Mouse (Mus musculus) lung, embryonic 16.5 days (tissue): Measurements from ENCODE around the gene Mdk. TPM values are rescaled to one million over a fixed set of nuclear protein-coding genes. Genes with fewer than 3 reads are reported as not detected.

Experiments used
- ATAC-seq: fragments of 200-750 bp; cut with Nextera tagmentation; 2 replicates; pipeline ENCODE4 v1.8.0; 2017; ENCODE audit warnings: low read depth, mild to moderate bottlenecking, moderate library complexity
- H3K27ac ChIP-seq: fragments of 300-500 bp; sonication (generic); 2 replicates; pipeline ENCODE4 v1.5.1; 2014; ENCODE audit warnings: mild to moderate bottlenecking, control low read depth, low read length
- H3K27me3 ChIP-seq: fragments of 300-500 bp; sonication (generic); 2 replicates; pipeline ENCODE4 v1.6.1; 2014; ENCODE audit warnings: low read depth, low read length, mixed read lengths; ENCODE audit not compliant: control insufficient read depth, insufficient read depth
- H3K36me3 ChIP-seq: fragments of 300-500 bp; sonication (generic); 2 replicates; pipeline ENCODE4 v1.6.1; 2014; ENCODE audit warnings: low read length; ENCODE audit not compliant: control insufficient read depth, insufficient read depth
- H3K4me1 ChIP-seq: fragments of 300-500 bp; sonication (generic); replicated peaks from 2 replicates; pipeline ENCODE4 v1.6.1; 2014; ENCODE audit warnings: low read length, mixed read lengths; ENCODE audit not compliant: control insufficient read depth, insufficient read depth
- H3K4me2 ChIP-seq: fragments of 300-500 bp; sonication (generic); 2 replicates; pipeline ENCODE4 v1.6.1; 2014; ENCODE audit warnings: low read depth, low read length, control low read depth
- H3K4me3 ChIP-seq: fragments of 300-500 bp; sonication (generic); 2 replicates; pipeline ENCODE4 v1.5.1; 2014; ENCODE audit warnings: mild to moderate bottlenecking, low read length, control low read depth
- H3K9ac ChIP-seq: fragments of 300-500 bp; sonication (generic); 2 replicates; pipeline ENCODE4 v1.6.1; 2014; ENCODE audit warnings: low read length, control low read depth
- H3K9me3 ChIP-seq: fragments of 300-500 bp; sonication (generic); 2 replicates; pipeline ENCODE4 v1.6.1; 2016; ENCODE audit warnings: low read length; ENCODE audit not compliant: control insufficient read depth
- WGBS: fragments of 180-500 bp; shearing (Covaris S2); extraction: QIAGEN DNeasy Blood & Tissue Kit; methylation state at CpG from one replicate; pipeline ENCODE4 v1.1.7; 2014; 5-methylcytosine and 5-hydroxymethylcytosine counted together
- polyA plus RNA-seq: library from polyadenylated mRNA; unstranded; fragments of >200 nt; fragmentation: Nextera tagmentation; extraction: Ambion mirVana; gene quantifications from 2 replicates; pipeline ENCODE4 v1.2.1, GENCODE M21; 2015

The Mdk gene
- polyA plus RNA-seq, 1 experiment from 2014 or later: 776 TPM

- Histone ChIP-seq H3K9ac (no peak overlapping the region), H3K27me3 (no peaks in the 10 kb centered on the region), H3K36me3 (no peaks in the 10 kb centered on the region), H3K9me3 (no peaks in the 10 kb centered on the region), H3K4me3 (no peak overlapping the region), H3K4me1 (peaks cover 59% of the 10 kb centered on the region), H3K27ac (no peak overlapping the region), H3K4me2 (no peak overlapping the region)
- ATAC-seq: no peak
- 89% methylated on average over 5 of the region's 5 CpGs for WGBS
These were observed 28.4 kb upstream of the Mdk start for GRCm38 (mm10) chr2:91960459-91960858.

GRCm38 (mm10) chr2:91959544-91960410, 27.7 kb upstream of the Mdk start:
- Histone ChIP-seq H3K9me3 (no peaks in the 10 kb centered on the region), H3K4me1 (peaks cover 62% of the 10 kb centered on the region), H3K4me3 (no peak overlapping the region), H3K36me3 (no peaks in the 10 kb centered on the region), H3K4me2 (no peak overlapping the region), H3K9ac (no peak overlapping the region), H3K27ac (no peak overlapping the region), H3K27me3 (no peaks in the 10 kb centered on the region)
- ATAC-seq: no peak
- 76% methylated on average over 11 of the region's 11 CpGs for WGBS

GRCm38 (mm10) chr2:91958701-91959457, 26.8 kb upstream of the Mdk start:
- H3K4me2 ChIP-seq: no peak overlapping the region

GRCm38 (mm10) chr2:91958049-91958448, 26.0 kb upstream of the Mdk start:
- no peak for ATAC-seq

More at GRCm38 (mm10) chr2:91958701-91959457, 26.8 kb upstream of the Mdk start:
- Histone ChIP-seq H3K9ac (no peak overlapping the region), H3K9me3 (no peaks in the 10 kb centered on the region), H3K4me3 (no peak overlapping the region), H3K27me3 (no peaks in the 10 kb centered on the region), H3K27ac (no peak overlapping the region), H3K36me3 (no peaks in the 10 kb centered on the region), H3K4me1 (peaks cover 69% of the 10 kb centered on the region)
- 41% methylated on average over 10 of the region's 10 CpGs for WGBS
- no peak for ATAC-seq

GRCm38 (mm10) chr2:91957096-91957495, 25.0 kb upstream of the Mdk start:
- H3K9ac ChIP-seq: no peak overlapping the region
- 3% methylated on average over 4 of the region's 4 CpGs for WGBS
- no peak overlapping the region for H3K4me3 ChIP-seq
- no peak overlapping the region for H3K4me2 ChIP-seq
- H3K9me3 ChIP-seq: no peaks in the 10 kb centered on the region
- H3K36me3 ChIP-seq: no peaks in the 10 kb centered on the region
- ATAC-seq: peak; percentile 66
- no peaks in the 10 kb centered on the region for H3K27me3 ChIP-seq
- H3K4me1 ChIP-seq: peaks cover 67% of the 10 kb centered on the region
- peak overlapping the region; percentile 36; the same call in 1 of the 2 replicates for H3K27ac ChIP-seq

More at GRCm38 (mm10) chr2:91958049-91958448, 26.0 kb upstream of the Mdk start:
- Histone ChIP-seq H3K4me1 (peaks cover 75% of the 10 kb centered on the region), H3K4me2 (no peak overlapping the region), H3K4me3 (no peak overlapping the region), H3K27me3 (no peaks in the 10 kb centered on the region), H3K27ac (no peak overlapping the region), H3K9ac (0 out of 2 replicates have a peak overlapping the region, but pooled peaks have one; percentile 26), H3K9me3 (no peaks in the 10 kb centered on the region), H3K36me3 (no peaks in the 10 kb centered on the region)
- WGBS: 79% methylated on average over 8 of the region's 8 CpGs

- Histone ChIP-seq H3K36me3 (no peaks in the 10 kb centered on the region), H3K27ac (peak overlapping the region; percentile 91), H3K4me3 (no peak overlapping the region), H3K27me3 (no peaks in the 10 kb centered on the region), H3K9ac (no peak overlapping the region), H3K4me2 (no peak overlapping the region), H3K9me3 (no peaks in the 10 kb centered on the region), H3K4me1 (peaks cover 57% of the 10 kb centered on the region)
- 75% methylated on average over 6 of the region's 6 CpGs for WGBS
- no peak for ATAC-seq
These were observed 23.8 kb upstream of the Mdk start for GRCm38 (mm10) chr2:91955875-91956274.

- Histone ChIP-seq H3K4me3 (no peak overlapping the region), H3K27me3 (no peaks in the 10 kb centered on the region), H3K9ac (no peak overlapping the region), H3K4me1 (peaks cover 64% of the 10 kb centered on the region), H3K9me3 (no peaks in the 10 kb centered on the region), H3K4me2 (no peak overlapping the region), H3K36me3 (no peaks in the 10 kb centered on the region), H3K27ac (peak overlapping the region; percentile 91)
- peak; percentile 14; the same call in 1 of the 2 replicates for ATAC-seq
- WGBS: 55% methylated on average over 4 of the region's 4 CpGs
These were observed 23.1 kb upstream of the Mdk start for GRCm38 (mm10) chr2:91955121-91955591.

- ATAC-seq: peak; percentile 79
- Histone ChIP-seq H3K36me3 (no peaks in the 10 kb centered on the region), H3K27me3 (no peaks in the 10 kb centered on the region), H3K4me1 (peaks cover 67% of the 10 kb centered on the region), H3K9me3 (no peaks in the 10 kb centered on the region), H3K9ac (0 out of 2 replicates have a peak overlapping the region, but pooled peaks have one; percentile 43), H3K4me3 (no peak overlapping the region), H3K4me2 (no peak overlapping the region), H3K27ac (peak overlapping the region; percentile 91)
- WGBS: 11% methylated on average over 5 of the region's 5 CpGs
These were observed 21.7 kb upstream of the Mdk start for GRCm38 (mm10) chr2:91953825-91954224.
